Mouse (Mus musculus) intestine, embryonic 15.5 days (tissue): Measurements from ENCODE around the gene Rad9a. TPM values are rescaled to one million over a fixed set of nuclear protein-coding genes. Genes with fewer than 3 reads are reported as not detected.
A peak's percentile ranks its signal among the peaks of the same experiment; 100 is the strongest.
"Not testable (repeated sequence)": the region's sequence is repeated elsewhere in the genome, so short reads cannot be mapped to it uniquely, and the experiment has no call there.

ENCODE experiments used
- ATAC-seq: fragments of 200-750 bp; cut with Nextera tagmentation; 2 replicates; pipeline ENCODE4 v1.8.0; 2017; ENCODE audit warnings: moderate TSS enrichment, moderate library complexity
- H3K27ac ChIP-seq: fragments of 300-500 bp; sonication (generic); 2 replicates; pipeline ENCODE4 v1.5.1; 2015; ENCODE audit warnings: mild to moderate bottlenecking, inconsistent platforms
- H3K27me3 ChIP-seq: fragments of 300-500 bp; sonication (generic); replicated peaks from 2 replicates; pipeline ENCODE4 v1.6.1; 2015; ENCODE audit warnings: inconsistent platforms
- H3K36me3 ChIP-seq: fragments of 300-500 bp; sonication (generic); 2 replicates; pipeline ENCODE4 v1.6.1; 2015; ENCODE audit warnings: inconsistent platforms
- H3K4me1 ChIP-seq: fragments of 300-500 bp; sonication (generic); replicated peaks from 2 replicates; pipeline ENCODE4 v1.6.1; 2015; ENCODE audit warnings: inconsistent platforms
- H3K4me2 ChIP-seq: fragments of 300-500 bp; sonication (generic); replicated peaks from 2 replicates; pipeline ENCODE4 v1.6.1; 2015; ENCODE audit warnings: mild to moderate bottlenecking, inconsistent platforms
- H3K4me3 ChIP-seq: fragments of 300-500 bp; sonication (generic); replicated peaks from 2 replicates; pipeline ENCODE4 v1.5.1; 2015; ENCODE audit warnings: inconsistent platforms
- H3K9ac ChIP-seq: fragments of 300-500 bp; sonication (generic); 2 replicates; pipeline ENCODE4 v1.6.1; 2015; ENCODE audit warnings: inconsistent platforms
- H3K9me3 ChIP-seq: fragments of 300-500 bp; sonication (generic); 2 replicates; pipeline ENCODE4 v1.6.1; 2016; ENCODE audit warnings: inconsistent platforms
- WGBS: fragments of 180-500 bp; shearing (Covaris S2); methylation state at CpG from one replicate; pipeline ENCODE4 v1.1.7; 2015; 5-methylcytosine and 5-hydroxymethylcytosine counted together
- polyA plus RNA-seq: library from polyadenylated mRNA; unstranded; fragments of >200 nt; fragmentation: Nextera tagmentation; extraction: Ambion mirVana; gene quantifications from 2 replicates; pipeline ENCODE4 v1.2.1, GENCODE M21; 2015

Gene Rad9a
- polyA plus RNA-seq, result 29.3 and 30.5 TPM in 2 replicates

DNA sequence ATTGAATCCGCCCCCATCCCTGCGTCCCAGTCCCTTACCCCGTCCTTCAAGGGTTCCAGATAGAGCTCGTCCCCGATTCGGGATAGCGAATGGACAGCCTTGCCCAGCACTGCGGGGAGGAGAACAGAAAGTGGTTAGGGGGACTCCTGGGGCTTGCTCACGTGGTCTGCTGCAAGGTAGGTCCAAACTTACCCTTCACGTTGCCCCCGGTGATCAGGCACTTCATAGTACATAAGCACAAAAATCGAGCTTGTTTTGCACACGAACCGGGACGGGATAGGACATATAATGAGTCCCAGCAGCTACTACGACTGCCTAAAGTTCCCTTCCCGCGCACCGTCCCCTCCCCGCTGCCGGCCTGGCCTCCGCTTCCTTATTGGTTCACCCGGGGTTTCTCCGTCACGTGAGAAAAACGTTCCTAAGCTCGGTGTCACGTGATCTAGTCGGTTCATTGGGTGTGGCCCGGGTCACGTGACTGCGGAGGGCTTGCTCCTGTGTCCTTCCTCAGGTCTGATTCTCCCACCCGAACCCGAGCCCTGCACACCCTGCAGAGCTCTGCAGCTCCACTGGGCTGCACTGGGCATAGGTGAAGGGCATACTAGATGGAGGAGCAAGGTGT is at the start of gene Rad9a:
Gene Rad9a, minus strand, starts transcription at position 372 of the 619 bp plus-strand sequence.
- Histone ChIP-seq H3K27me3 (no peaks in the 10 kb centered on the region; the same call in 1 of the 2 replicates), H3K4me3 (peak within 1 kb of the TSS; percentile 56), H3K4me2 (peak within 1 kb of the TSS; percentile 91), H3K27ac (peak within 1 kb of the TSS; percentile 66), H3K36me3 (peaks cover 8% of the 10 kb centered on the region), H3K4me1 (peaks cover 30% of the 10 kb centered on the region), H3K9me3 (no peaks in the 10 kb centered on the region), H3K9ac (peak within 1 kb of the TSS; percentile 69)
- peak; percentile 90 for ATAC-seq
- under 1% methylated on average over 34 of the region's 34 CpGs for WGBS

DNA sequence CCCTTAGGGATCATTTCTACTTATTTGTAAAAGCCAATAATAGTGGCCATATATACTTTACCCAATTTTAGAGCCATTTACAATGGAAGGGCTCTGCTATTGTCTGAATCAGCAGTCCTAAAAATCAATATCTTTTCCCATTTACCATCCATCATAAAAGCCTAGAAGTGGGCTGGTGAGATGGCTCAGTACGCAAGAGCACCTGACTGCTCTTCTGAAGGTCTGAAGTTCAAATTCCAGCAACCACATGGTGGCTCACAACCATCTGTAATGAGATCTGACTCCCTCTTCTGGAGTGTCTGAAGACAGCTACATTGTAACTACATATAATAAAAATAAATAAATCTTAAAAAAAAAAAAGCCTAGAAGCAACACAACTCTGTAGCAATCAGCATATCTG is 47.2 kb upstream of the Rad9a start:
- WGBS, result 34% methylated on average over 1 of the region's 1 CpGs
- not testable (repeated sequence) for H3K4me3 ChIP-seq, H3K27me3 ChIP-seq, H3K4me1 ChIP-seq, H3K9me3 ChIP-seq, H3K4me2 ChIP-seq, H3K36me3 ChIP-seq, H3K9ac ChIP-seq, H3K27ac ChIP-seq
- ATAC-seq, result peak; percentile 55; the same call in 1 of the 2 replicates

DNA sequence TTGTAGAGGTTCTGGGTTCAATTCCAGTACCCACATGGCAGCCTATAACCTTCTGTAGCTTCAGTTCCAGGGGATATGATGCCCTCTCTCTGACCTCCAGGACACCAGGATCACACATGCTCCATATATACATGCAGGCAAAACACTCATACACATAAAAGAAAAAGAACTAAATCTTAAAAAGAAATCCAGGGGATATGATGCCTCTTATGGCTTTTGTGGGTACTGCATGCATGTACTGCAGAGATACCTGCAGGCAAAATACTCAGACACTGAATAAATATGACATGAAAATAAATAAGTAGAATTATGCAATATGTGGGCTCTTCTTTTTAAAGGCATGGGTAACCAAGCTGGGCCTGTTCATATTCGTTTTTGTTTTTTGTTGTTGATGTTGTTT is 45.5 kb upstream of the Rad9a start:
- Histone ChIP-seq H3K27me3 (no peaks in the 10 kb centered on the region), H3K9me3 (no peaks in the 10 kb centered on the region), H3K4me2 (no peak overlapping the region), H3K27ac (no peak overlapping the region), H3K36me3 (no peaks in the 10 kb centered on the region), H3K9ac (no peak overlapping the region), H3K4me3 (no peak overlapping the region), H3K4me1 (no peaks in the 10 kb centered on the region)
- no peak for ATAC-seq
- WGBS, result 50% methylated on average over 1 of the region's 1 CpGs

DNA sequence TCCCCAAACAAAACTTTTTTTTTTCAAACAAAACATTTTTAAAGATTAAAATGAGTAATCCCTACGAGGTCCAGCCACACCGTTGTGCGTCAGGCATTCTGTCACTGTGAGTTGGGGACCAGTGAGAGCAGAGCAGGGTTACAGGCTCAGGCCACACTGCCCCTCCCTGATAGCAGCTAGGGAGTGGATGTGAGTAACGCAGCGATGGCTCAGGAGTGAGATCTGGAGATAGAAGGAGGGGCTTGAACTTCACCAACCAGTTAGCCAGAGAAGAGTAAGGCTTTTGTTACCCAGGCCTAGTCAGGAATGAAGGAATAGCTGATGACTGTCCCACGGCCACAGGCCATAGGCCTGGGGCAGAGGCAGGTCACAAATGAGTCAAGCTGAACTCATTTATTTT is 43.3 kb upstream of the Rad9a start:
- ATAC-seq, result no peak
- H3K9ac ChIP-seq, result no peak overlapping the region
- H3K4me1 ChIP-seq, result no peaks in the 10 kb centered on the region
- no peaks in the 10 kb centered on the region for H3K27me3 ChIP-seq
- no peak overlapping the region for H3K4me3 ChIP-seq
- WGBS, result 77% methylated on average over 6 of the region's 6 CpGs
- no peaks in the 10 kb centered on the region for H3K36me3 ChIP-seq
- H3K27ac ChIP-seq, result no peak overlapping the region
- H3K9me3 ChIP-seq, result no peaks in the 10 kb centered on the region
- H3K4me2 ChIP-seq, result no peak overlapping the region

DNA sequence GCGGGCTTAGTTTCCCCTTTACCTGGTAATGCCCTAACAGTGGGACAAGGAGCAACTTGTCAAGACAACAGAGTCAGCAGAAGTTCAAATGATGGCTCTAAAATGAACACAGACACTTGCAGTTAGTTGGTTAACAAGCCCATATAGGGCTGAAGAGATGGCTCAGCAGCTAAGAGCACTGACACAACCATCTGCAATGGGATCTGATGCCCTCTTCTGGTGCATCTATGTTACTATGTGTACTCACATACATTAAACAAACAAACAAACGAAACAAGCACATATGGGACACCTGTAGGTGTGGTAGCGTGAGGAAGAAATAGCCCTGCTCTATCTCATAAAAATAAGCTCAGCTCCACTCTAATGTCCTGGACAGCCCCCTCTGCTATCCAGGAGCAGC is 41.0 kb upstream of the Rad9a start:
- no peak for ATAC-seq
- Histone ChIP-seq H3K27me3 (no peaks in the 10 kb centered on the region), H3K36me3 (no peaks in the 10 kb centered on the region), H3K9ac (no peak overlapping the region), H3K4me1 (no peaks in the 10 kb centered on the region), H3K9me3 (no peaks in the 10 kb centered on the region), H3K27ac (no peak overlapping the region), H3K4me3 (no peak overlapping the region), H3K4me2 (no peak overlapping the region)
- 62% methylated on average over 3 of the region's 3 CpGs for WGBS

DNA sequence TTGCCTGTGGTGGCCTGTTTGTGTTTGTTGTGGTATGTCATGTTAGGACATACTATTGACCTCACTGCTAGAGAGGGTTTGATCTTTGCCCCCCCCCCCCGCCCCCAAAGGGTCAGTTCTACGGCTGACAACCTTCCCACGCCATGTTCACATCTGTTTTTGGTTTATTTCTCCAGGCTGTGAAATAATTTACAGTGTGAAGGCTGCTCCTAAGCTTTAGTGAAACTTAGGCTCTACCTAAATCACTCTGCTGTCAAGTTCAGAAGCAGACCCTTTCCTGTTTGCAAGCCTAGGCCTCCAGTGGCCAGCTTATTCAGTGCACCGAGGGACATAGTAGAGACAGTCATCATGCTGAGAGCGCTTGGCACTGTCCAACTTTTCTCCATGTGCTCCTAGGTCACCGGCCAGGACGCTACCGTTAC is 38.8 kb upstream of the Rad9a start:
- Histone ChIP-seq H3K27ac (no peak overlapping the region), H3K36me3 (no peaks in the 10 kb centered on the region), H3K27me3 (no peaks in the 10 kb centered on the region), H3K9me3 (no peaks in the 10 kb centered on the region), H3K9ac (no peak overlapping the region), H3K4me3 (no peak overlapping the region), H3K4me2 (no peak overlapping the region), H3K4me1 (no peaks in the 10 kb centered on the region)
- WGBS, result 55% methylated on average over 8 of the region's 8 CpGs
- no peak for ATAC-seq

DNA sequence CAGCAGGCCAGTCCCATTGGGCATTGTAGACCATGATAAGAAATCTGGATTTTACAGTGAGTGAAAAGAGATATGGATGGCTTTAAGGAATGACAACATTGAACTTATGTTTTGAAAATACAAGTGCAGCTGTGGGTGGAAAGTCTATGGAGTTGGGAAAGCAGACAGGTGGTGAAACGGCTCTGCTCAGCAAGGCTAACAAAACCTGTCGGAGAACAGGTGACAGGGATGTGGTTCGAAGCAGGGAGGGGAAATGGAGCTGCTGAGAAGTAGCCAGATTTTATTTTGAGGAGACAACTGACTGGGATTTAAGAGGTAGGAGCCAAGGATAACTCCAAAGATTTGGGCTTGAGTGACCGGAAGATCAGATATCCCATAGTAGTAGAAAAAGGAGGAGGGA is 33.1 kb upstream of the Rad9a start:
- Histone ChIP-seq H3K9ac (no peak overlapping the region), H3K27me3 (no peaks in the 10 kb centered on the region), H3K4me2 (no peak overlapping the region), H3K4me3 (no peak overlapping the region), H3K4me1 (peaks cover 23% of the 10 kb centered on the region), H3K9me3 (no peaks in the 10 kb centered on the region), H3K36me3 (no peaks in the 10 kb centered on the region), H3K27ac (no peak overlapping the region)
- ATAC-seq, result no peak
- 74% methylated on average over 4 of the region's 4 CpGs for WGBS

DNA sequence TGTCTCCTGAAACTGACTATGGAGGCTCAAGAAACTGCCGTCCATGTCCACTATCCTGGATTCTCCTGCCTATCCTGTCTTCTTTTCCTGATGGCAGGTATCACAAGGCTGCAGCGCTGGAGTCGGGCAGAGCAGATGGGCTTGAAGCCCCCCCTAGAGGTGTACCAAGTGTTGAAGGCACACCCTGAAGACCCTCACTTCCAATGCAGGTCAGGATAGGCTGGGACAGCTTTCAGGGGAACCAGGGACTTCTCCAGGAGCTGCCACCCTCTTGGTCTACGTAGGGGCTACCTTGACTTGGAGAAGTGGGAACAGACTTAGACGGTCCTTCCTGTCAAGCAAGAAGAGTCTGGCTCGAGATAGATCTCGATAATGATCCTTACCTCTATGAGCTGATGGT is 31.2 kb upstream of the Rad9a start:
- WGBS, result 86% methylated on average over 7 of the region's 7 CpGs
- H3K27ac ChIP-seq, result no peak overlapping the region
- no peak for ATAC-seq
- no peak overlapping the region for H3K9ac ChIP-seq
- no peak overlapping the region for H3K4me3 ChIP-seq
- H3K27me3 ChIP-seq, result no peaks in the 10 kb centered on the region
- peaks cover 31% of the 10 kb centered on the region for H3K4me1 ChIP-seq
- H3K4me2 ChIP-seq, result peak overlapping the region; percentile 81
- H3K9me3 ChIP-seq, result no peaks in the 10 kb centered on the region
- H3K36me3 ChIP-seq, result no peaks in the 10 kb centered on the region

DNA sequence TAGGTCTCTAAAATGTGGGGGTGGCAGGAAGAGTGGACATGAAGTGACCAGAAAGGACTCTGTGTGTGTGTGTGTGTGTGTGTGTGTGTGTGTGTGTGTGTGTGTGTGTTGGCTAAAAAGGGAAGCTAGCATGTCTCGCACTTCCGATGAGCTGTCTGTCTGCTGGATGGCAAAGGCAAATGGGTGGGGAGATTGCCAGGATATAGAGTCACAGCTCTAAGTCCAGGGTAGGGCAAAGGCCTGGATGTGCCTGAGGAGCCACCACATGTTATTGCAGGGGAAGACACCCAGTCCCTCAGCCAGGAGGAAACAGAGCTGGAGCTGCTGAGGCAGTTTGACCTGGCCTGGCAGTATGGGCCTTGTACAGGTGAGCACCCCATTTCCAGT is 30.7 kb upstream of the Rad9a start:
- WGBS, result 33% methylated on average over 2 of the region's 2 CpGs
- Histone ChIP-seq H3K9ac (peak overlapping the region; percentile 57), H3K4me1 (peaks cover 31% of the 10 kb centered on the region), H3K4me2 (peak overlapping the region; percentile 81), H3K27me3 (no peaks in the 10 kb centered on the region), H3K9me3 (no peaks in the 10 kb centered on the region), H3K27ac (peak overlapping the region; percentile 84), H3K4me3 (peak overlapping the region; percentile 50), H3K36me3 (no peaks in the 10 kb centered on the region)
- peak; percentile 15 for ATAC-seq

DNA sequence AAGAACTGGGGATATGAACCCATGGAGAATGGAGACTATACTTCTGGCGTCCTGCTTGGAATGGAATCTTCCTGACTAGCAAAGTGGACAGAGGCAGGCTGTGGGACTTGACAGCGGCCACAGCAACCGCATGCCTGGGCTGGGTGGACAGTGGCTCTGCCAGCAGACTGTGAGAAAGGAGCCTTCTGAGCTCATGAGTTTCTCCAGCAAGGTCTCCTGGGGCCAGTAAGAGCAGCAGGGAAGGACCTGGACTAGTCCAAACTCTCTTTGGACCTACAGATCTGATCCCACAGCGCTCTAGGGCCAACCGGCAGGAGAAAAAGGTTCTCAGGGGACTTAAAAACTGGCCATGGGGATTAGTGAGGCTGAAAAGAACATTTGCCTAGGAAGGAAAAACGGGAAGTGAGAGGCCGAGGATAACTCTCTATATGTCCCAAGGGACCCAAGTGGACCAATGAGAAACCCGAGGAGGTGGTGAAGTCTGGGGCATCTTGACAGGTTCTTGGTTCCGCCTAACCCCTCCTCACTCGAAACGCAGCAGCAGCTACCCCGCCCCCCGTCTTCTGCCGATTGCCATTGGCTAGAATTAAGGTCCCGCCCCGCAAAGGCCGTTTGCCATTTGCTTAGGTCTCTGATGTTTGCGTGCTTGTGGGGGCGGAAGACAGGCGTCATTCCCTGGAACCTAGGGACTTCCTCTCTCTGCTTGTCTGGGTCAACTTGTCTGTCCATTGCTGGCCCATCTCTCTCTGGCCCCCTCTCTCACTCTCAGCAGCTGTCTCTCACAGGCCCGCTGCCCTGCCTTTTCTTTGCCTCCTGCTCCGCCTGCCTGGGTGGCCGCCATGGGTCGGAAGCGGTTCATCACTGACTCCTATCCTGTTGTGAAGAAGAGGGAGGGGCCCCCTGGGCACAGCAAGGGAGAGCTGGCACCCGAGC is 30.1 kb upstream of the Rad9a start, which contains the start of gene Pold4:
Gene Pold4, plus strand, starts transcription at position 647 of the 933 bp plus-strand sequence.
- ATAC-seq, result peak; percentile 90
- H3K9me3 ChIP-seq, result no peaks in the 10 kb centered on the region
- WGBS, result 10% methylated on average over 26 of the region's 26 CpGs
- H3K4me3 ChIP-seq, result peak within 1 kb of the TSS; percentile 50
- H3K27me3 ChIP-seq, result no peaks in the 10 kb centered on the region
- H3K4me1 ChIP-seq, result peaks cover 31% of the 10 kb centered on the region
- no peaks in the 10 kb centered on the region for H3K36me3 ChIP-seq
- peak within 1 kb of the TSS; percentile 57 for H3K9ac ChIP-seq
- H3K4me2 ChIP-seq, result peak within 1 kb of the TSS; percentile 81
- peak within 1 kb of the TSS; percentile 84 for H3K27ac ChIP-seq

DNA sequence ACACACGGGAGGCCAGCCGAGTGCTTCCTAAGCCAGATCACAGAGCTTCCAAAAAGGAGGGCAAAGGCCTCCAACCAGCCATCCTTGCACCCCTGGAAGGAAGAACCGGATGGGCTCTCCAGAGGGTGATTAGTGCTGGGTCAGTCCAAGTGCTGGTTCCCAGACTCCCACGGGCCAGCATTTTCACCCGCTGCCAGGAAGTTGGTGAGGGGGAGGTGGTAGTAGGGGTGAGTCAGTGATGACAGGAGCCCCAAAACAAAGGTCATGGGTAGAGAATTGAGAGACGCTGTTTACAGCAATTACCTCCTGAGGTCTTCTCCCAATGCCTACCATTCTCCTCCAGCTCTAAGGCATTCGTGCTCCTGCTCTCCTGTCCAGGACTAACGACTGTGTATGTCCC is 29.0 kb upstream of the Rad9a start:
- no peaks in the 10 kb centered on the region for H3K27me3 ChIP-seq
- 0 out of 2 replicates have a peak overlapping the region, but pooled peaks have one; percentile 44 for H3K27ac ChIP-seq
- no peak overlapping the region for H3K4me2 ChIP-seq
- ATAC-seq, result no peak
- H3K36me3 ChIP-seq, result no peaks in the 10 kb centered on the region
- no peaks in the 10 kb centered on the region for H3K9me3 ChIP-seq
- H3K9ac ChIP-seq, result no peak overlapping the region; the same call in 1 of the 2 replicates
- H3K4me1 ChIP-seq, result peaks cover 31% of the 10 kb centered on the region
- WGBS, result 76% methylated on average over 8 of the region's 8 CpGs
- H3K4me3 ChIP-seq, result no peak overlapping the region

DNA sequence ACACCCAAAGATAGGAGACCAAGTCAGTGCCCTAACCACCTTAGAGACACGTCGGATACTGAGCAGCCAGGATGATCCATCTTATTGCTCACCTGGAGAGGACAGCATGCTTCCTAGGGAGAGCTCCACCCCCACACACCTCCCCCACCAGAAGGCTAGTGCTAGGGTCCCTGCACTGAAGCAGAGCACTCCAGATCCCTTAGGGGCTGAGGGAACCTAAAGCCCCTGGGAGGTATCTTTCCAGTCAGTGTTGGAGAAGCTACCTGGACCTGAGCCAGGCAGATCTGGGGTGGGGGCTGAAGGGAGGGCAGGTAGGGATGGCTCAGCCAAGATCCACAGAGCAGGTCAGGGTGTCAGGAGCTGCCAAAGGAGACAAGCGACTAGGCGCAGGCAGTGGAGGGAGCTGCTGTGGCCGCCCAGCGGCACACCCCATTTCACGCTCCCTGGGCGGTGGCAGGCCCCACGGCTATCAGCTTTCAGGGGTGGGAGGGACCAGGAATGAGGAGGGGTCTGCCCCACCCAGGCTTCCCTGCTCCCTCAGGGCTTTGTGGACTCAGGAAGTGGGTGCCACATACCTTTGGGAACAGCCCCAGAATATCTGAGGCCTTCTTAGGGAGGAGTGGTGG is 28.1 kb upstream of the Rad9a start:
- Histone ChIP-seq H3K4me1 (peaks cover 31% of the 10 kb centered on the region), H3K9ac (peak overlapping the region; percentile 11; the same call in 1 of the 2 replicates), H3K36me3 (no peaks in the 10 kb centered on the region), H3K9me3 (no peaks in the 10 kb centered on the region), H3K4me2 (peak overlapping the region; percentile 39), H3K27me3 (no peaks in the 10 kb centered on the region), H3K4me3 (no peak overlapping the region), H3K27ac (peak overlapping the region; percentile 44; the same call in 1 of the 2 replicates)
- peak; percentile 29; the same call in 1 of the 2 replicates for ATAC-seq
- 25% methylated on average over 9 of the region's 9 CpGs for WGBS
